14 mouse cellular contexts compared by ENCODE assay signal in the genomic region with DNA sequence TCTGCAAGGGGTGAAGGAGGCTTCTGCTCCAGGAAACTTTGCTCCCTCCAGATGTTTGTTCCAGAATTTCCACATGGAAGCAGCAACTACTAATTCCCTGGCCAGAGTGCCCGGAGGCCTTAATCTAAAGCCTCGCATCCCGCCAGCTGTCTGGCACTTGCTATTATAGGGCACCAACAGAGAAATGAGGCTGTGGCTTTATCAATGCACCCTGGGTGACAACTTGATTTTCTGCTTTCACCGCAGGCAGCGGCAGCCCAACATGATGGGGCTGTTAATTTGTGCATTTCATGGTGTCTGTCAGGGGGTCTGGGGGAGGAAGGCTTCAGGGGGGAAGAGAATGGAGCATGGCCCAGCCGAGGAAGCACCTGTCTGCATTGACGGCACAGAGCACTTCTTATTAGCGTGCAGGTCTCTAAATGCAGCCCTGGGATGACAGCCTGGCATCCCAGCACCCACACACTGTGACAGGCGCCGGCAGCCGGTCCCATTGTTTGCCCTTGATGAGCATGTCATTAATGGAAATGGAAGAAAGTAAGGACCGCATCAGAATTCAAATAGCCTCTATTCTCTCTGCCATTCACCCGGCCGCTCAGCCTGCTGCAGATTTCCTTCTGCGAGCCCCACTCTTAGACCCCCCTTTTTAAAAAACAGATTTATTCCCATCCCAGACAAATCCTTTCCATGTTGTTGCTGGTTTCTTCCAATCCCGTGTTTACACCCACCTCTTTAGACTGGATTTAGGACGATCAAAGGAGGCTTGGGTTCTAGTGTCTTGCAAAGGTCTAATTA.
DNase-seq lines count a peak whose midpoint lies in the region; ATAC-seq and TF ChIP-seq lines count a peak whose summit lies in the region.
"Had no signal": no experiment of that assay in that cellular context is flagged by ENCODE, and none has a peak within 500 bp of the region (broad histone marks: within the 10 kb centered on the region; RNA-seq: fewer than 3 reads in every experiment).

No protein-coding gene starts in this region.

- H3K27me3 ChIP-seq in heart, adult 2 months (ENCODE audit: control insufficient read depth, insufficient read depth, low read length) = no peaks in the 10 kb centered on the region
- H3K27me3 ChIP-seq in forebrain, embryonic 13.5 days = peaks cover 44% of the 10 kb centered on the region
- peaks cover 35% of the 10 kb centered on the region for H3K27me3 ChIP-seq in neural tube, embryonic 14.5 days (ENCODE audit: control insufficient read depth, insufficient read depth, low read length)

- 60% methylated on average over 17 of the region's 17 CpGs for WGBS in heart, adult 2 months
- WGBS in forebrain, embryonic 13.5 days = under 1% methylated on average over 17 of the region's 17 CpGs
- 5% methylated on average over 17 of the region's 17 CpGs for WGBS in neural tube, embryonic 14.5 days

- H3K4me3 ChIP-seq in heart, adult 2 months = no peak overlapping the region
- H3K4me3 ChIP-seq in forebrain, embryonic 13.5 days = no peak overlapping the region
- H3K4me3 ChIP-seq in neural tube, embryonic 14.5 days (ENCODE audit: low read depth, low read length) = no peak overlapping the region
- H3K4me3 ChIP-seq: liver, embryonic 13.5 days had no signal

- intact Hi-C loops in heart, adult 2 months (cut with DNase I) = no loop called here

- H3K79me2 ChIP-seq in heart, adult 2 months (replicated peaks; ENCODE audit: control insufficient read depth, insufficient read depth, low read length) = no peaks in the 10 kb centered on the region

- peak; percentile 74 for DNase-seq in heart, adult 11 months
- DNase-seq in heart, adult 2 months = no peak
- DNase-seq in mesoderm, embryonic 11.5 days (ENCODE audit: low read depth, low spot score) = peak; percentile 54
- no peak for DNase-seq in urinary bladder, adult 2 months (ENCODE audit: low spot score)
- no peak for DNase-seq in urinary bladder, postnatal 25 days (ENCODE audit: low spot score)
- DNase-seq: adrenal gland, postnatal 10 days; cerebellum, adult 9-10 months; gastrocnemius, postnatal 36 days; kidney, adult 9 months; liver, embryonic 13.5 days; lung, postnatal 4 days had no signal

- no peak overlapping the region for H3K27ac ChIP-seq in heart, adult 2 months
- peak overlapping the region; percentile 81 for H3K27ac ChIP-seq in forebrain, embryonic 13.5 days
- no peak overlapping the region for H3K27ac ChIP-seq in neural tube, embryonic 14.5 days (ENCODE audit: low read depth, low read length)
- H3K27ac ChIP-seq: liver, embryonic 13.5 days had no signal

- no peaks in the 10 kb centered on the region for H3K36me3 ChIP-seq in heart, adult 2 months (ENCODE audit: control insufficient read depth, insufficient read depth, low read length)
- no peaks in the 10 kb centered on the region for H3K36me3 ChIP-seq in forebrain, embryonic 13.5 days (ENCODE audit: poor library complexity, severe bottlenecking)
- no peaks in the 10 kb centered on the region for H3K36me3 ChIP-seq in neural tube, embryonic 14.5 days (ENCODE audit: control insufficient read depth, insufficient read depth, low read length)
- H3K36me3 ChIP-seq: liver, embryonic 13.5 days had no signal

- TF ChIP-seq POLR2A in heart, adult 2 months (IDR thresholded peaks at IDR 0.05; ENCODE audit: insufficient read depth, low read depth, low read length) = no peak

- H3K4me1 ChIP-seq in heart, adult 2 months (ENCODE audit: control insufficient read depth, insufficient read depth, low read length) = no peaks in the 10 kb centered on the region
- H3K4me1 ChIP-seq in forebrain, embryonic 13.5 days = peaks cover 44% of the 10 kb centered on the region
- peaks cover 22% of the 10 kb centered on the region for H3K4me1 ChIP-seq in neural tube, embryonic 14.5 days (ENCODE audit: control insufficient read depth, insufficient read depth, low read length)
- H3K4me1 ChIP-seq: liver, embryonic 13.5 days had no signal

- H3K4me2 ChIP-seq in forebrain, embryonic 13.5 days = peak overlapping the region; percentile 49
- H3K4me2 ChIP-seq in neural tube, embryonic 14.5 days (ENCODE audit: low read depth, low read length) = no peak overlapping the region
- H3K4me2 ChIP-seq: liver, embryonic 13.5 days had no signal

- no peak for TF ChIP-seq CTCF in heart, adult 2 months (IDR thresholded peaks at IDR 0.05)

- no peak for TF ChIP-seq EP300 in heart, adult 2 months (IDR thresholded peaks at IDR 0.05; ENCODE audit: insufficient read depth, low read depth, low read length)

- H3K9me3 ChIP-seq in forebrain, embryonic 13.5 days (replicated peaks) = no peaks in the 10 kb centered on the region
- no peaks in the 10 kb centered on the region for H3K9me3 ChIP-seq in neural tube, embryonic 14.5 days (ENCODE audit: control insufficient read depth, low read length)
- H3K9me3 ChIP-seq: liver, embryonic 13.5 days had no signal

- H3K9ac ChIP-seq in heart, adult 2 months (ENCODE audit: low read depth, low read length) = no peak overlapping the region
- 0 out of 2 replicates have a peak overlapping the region, but pooled peaks have one; percentile 21 for H3K9ac ChIP-seq in forebrain, embryonic 13.5 days
- H3K9ac ChIP-seq in neural tube, embryonic 14.5 days (replicated peaks; ENCODE audit: low read depth, low read length) = no peak overlapping the region
- H3K9ac ChIP-seq: liver, embryonic 13.5 days had no signal

- peak; percentile 93 for ATAC-seq in forebrain, embryonic 13.5 days
- ATAC-seq in neural tube, embryonic 14.5 days (ENCODE audit: low read depth) = peak; percentile 85
- ATAC-seq in megakaryocyte progenitor cell, adult 5-6 weeks (replicated peaks; ENCODE audit: poor library complexity) = no peak

Comparison
In these comparisons a context has a peak if more than half of its experiments do, and no peak if none do; other contexts are left out.
1. DNase-seq: peak in heart, adult 11 months (single experiment) and mesoderm, embryonic 11.5 days (single experiment); none in heart, adult 2 months (0 of 2), urinary bladder, adult 2 months (single experiment) and urinary bladder, postnatal 25 days (single experiment).